ENCODE assay signal across 9 mouse cellular contexts in genomic region chr13:48027775-48028489, GRCm38 (mm10).
A peak's percentile ranks its signal among the peaks of the same experiment; 100 is the strongest.
DNase-seq lines count a peak whose midpoint lies in the region; ATAC-seq and TF ChIP-seq lines count a peak whose summit lies in the region.
"Had no signal": no experiment of that assay in that cellular context is flagged by ENCODE, and none has a peak within 500 bp of the region (broad histone marks: within the 10 kb centered on the region; RNA-seq: fewer than 3 reads in every experiment).

No protein-coding gene starts in this region.

- no peak for TF ChIP-seq CTCF in brain, embryonic 14.5 days (IDR thresholded peaks at IDR 0.05; ENCODE audit: borderline replicate concordance, extremely low read depth, insufficient read depth, insufficient read length)
- TF ChIP-seq CTCF in lung, postnatal 0 days (IDR thresholded peaks at IDR 0.05) = no peak

- no peak overlapping the region for H3K27ac ChIP-seq in hindbrain, embryonic 14.5 days
- no peak overlapping the region for H3K27ac ChIP-seq in hindbrain, embryonic 12.5 days
- H3K27ac ChIP-seq in lung, postnatal 0 days (ENCODE audit: low read length) = no peak overlapping the region

- TF ChIP-seq EP300 in lung, postnatal 0 days (IDR thresholded peaks at IDR 0.05) = no peak

- H3K9me3 ChIP-seq in hindbrain, embryonic 14.5 days (ENCODE audit: control insufficient read depth, low read length) = no peaks in the 10 kb centered on the region
- H3K9me3 ChIP-seq in hindbrain, embryonic 12.5 days (replicated peaks) = no peaks in the 10 kb centered on the region
- no peaks in the 10 kb centered on the region for H3K9me3 ChIP-seq in lung, postnatal 0 days (ENCODE audit: low read length)

- H3K9ac ChIP-seq in hindbrain, embryonic 14.5 days = no peak overlapping the region
- no peak overlapping the region for H3K9ac ChIP-seq in hindbrain, embryonic 12.5 days
- no peak overlapping the region for H3K9ac ChIP-seq in lung, postnatal 0 days (replicated peaks; ENCODE audit: low read depth)

- no peak overlapping the region for H3K4me3 ChIP-seq in hindbrain, embryonic 14.5 days (replicated peaks; ENCODE audit: low read length)
- no peak overlapping the region for H3K4me3 ChIP-seq in hindbrain, embryonic 12.5 days
- H3K4me3 ChIP-seq in lung, postnatal 0 days (ENCODE audit: low read depth, low read length) = no peak overlapping the region

- no peak; the same call in 1 of the 2 replicates for ATAC-seq in hindbrain, embryonic 14.5 days (ENCODE audit: low FRiP score)
- no peak for ATAC-seq in hindbrain, embryonic 12.5 days (ENCODE audit: low FRiP score)
- ATAC-seq in lung, postnatal 0 days = no peak

- H3K27me3 ChIP-seq in hindbrain, embryonic 14.5 days (ENCODE audit: control insufficient read depth, insufficient read depth, low read length) = no peaks in the 10 kb centered on the region
- H3K27me3 ChIP-seq in hindbrain, embryonic 12.5 days = no peaks in the 10 kb centered on the region
- H3K27me3 ChIP-seq in lung, postnatal 0 days (replicated peaks; ENCODE audit: insufficient read depth, low read length) = no peaks in the 10 kb centered on the region
- H3K27me3 ChIP-seq: CH12.LX had no signal

- 48% methylated on average over 7 of the region's 7 CpGs for WGBS in hindbrain, embryonic 14.5 days
- WGBS in hindbrain, embryonic 12.5 days = 66% methylated on average over 7 of the region's 7 CpGs
- 34% methylated on average over 7 of the region's 7 CpGs for WGBS in lung, postnatal 0 days

- no peaks in the 10 kb centered on the region for H3K36me3 ChIP-seq in hindbrain, embryonic 14.5 days (replicated peaks; ENCODE audit: control insufficient read depth, insufficient read depth)
- no peaks in the 10 kb centered on the region for H3K36me3 ChIP-seq in hindbrain, embryonic 12.5 days
- no peaks in the 10 kb centered on the region for H3K36me3 ChIP-seq in lung, postnatal 0 days (ENCODE audit: insufficient read depth, low read length)

- DNase-seq in hindbrain, embryonic 14.5 days (ENCODE audit: low spot score) = peak; percentile 87
- peak; percentile 98 for DNase-seq in brain, embryonic 14.5 days (ENCODE audit: low read depth)
- peak; percentile 47 to 63 for DNase-seq in frontal cortex, postnatal 10 days (ENCODE audit: low spot score in 2 of 2)
- DNase-seq in kidney, postnatal 14 days = peak; percentile 42
- peak; percentile 43 for DNase-seq in lung, postnatal 0 days (ENCODE audit: low spot score)
- DNase-seq in telencephalon, adult 2 months (ENCODE audit: low read depth, low spot score) = peak; percentile 46
- DNase-seq in embryo, embryonic 10 days (ENCODE audit: low spot score) = no peak

- no peaks in the 10 kb centered on the region for H3K4me1 ChIP-seq in hindbrain, embryonic 14.5 days (replicated peaks; ENCODE audit: control insufficient read depth, insufficient read depth, low read length)
- H3K4me1 ChIP-seq in hindbrain, embryonic 12.5 days = peaks cover 5% of the 10 kb centered on the region
- no peaks in the 10 kb centered on the region for H3K4me1 ChIP-seq in lung, postnatal 0 days (ENCODE audit: insufficient read depth, low read depth, low read length)

- TF ChIP-seq POLR2A in brain, embryonic 14.5 days (IDR thresholded peaks at IDR 0.05; ENCODE audit: borderline replicate concordance, extremely low read depth, insufficient read depth, insufficient read length, poor library complexity, severe bottlenecking) = no peak

- H3K4me2 ChIP-seq in hindbrain, embryonic 14.5 days (replicated peaks) = no peak overlapping the region
- H3K4me2 ChIP-seq in hindbrain, embryonic 12.5 days (replicated peaks) = no peak overlapping the region
- H3K4me2 ChIP-seq in lung, postnatal 0 days (replicated peaks; ENCODE audit: low read depth, low read length) = no peak overlapping the region
